Mouse (Mus musculus): Measurements from ENCODE around the gene 9430097D07Rik.
A peak's percentile ranks its signal among the peaks of the same experiment; 100 is the strongest.

Gene 9430097D07Rik

GRCm38 (mm10) chr2:32575586-32576160 lies at the start of gene 9430097D07Rik:
Gene 9430097D07Rik, minus strand, starts transcription at chr2:32575684.
- peak; percentile 83 for DNase-seq (ENCODE audit: low read depth, low spot score)

- DNase-seq (ENCODE audit: low read depth, low spot score), result no peak
Observed at GRCm38 (mm10) chr2:32624111-32624748, 48.7 kb upstream of the 9430097D07Rik start.

- no peak for DNase-seq (ENCODE audit: low read depth, low spot score)
Observed at GRCm38 (mm10) chr2:32621517-32621859, 46.0 kb upstream of the 9430097D07Rik start, which contains the start of gene Ak1. Gene Ak1, plus strand, starts transcription at chr2:32621758.

- no peak for DNase-seq (ENCODE audit: low read depth, low spot score)
Observed at GRCm38 (mm10) chr2:32620682-32621516, 45.4 kb upstream of the 9430097D07Rik start.

GRCm38 (mm10) chr2:32618051-32618450 lies 42.6 kb upstream of the 9430097D07Rik start:
- DNase-seq (ENCODE audit: low read depth, low spot score), result no peak

- peak; percentile 75 for DNase-seq (ENCODE audit: low read depth, low spot score)
Observed at GRCm38 (mm10) chr2:32617601-32618000, 42.1 kb upstream of the 9430097D07Rik start.

- DNase-seq (ENCODE audit: low read depth, low spot score), result no peak
Observed at GRCm38 (mm10) chr2:32617109-32617508, 41.6 kb upstream of the 9430097D07Rik start.

- peak; percentile 95 for DNase-seq (ENCODE audit: low read depth, low spot score)
Observed at GRCm38 (mm10) chr2:32612274-32612673, 36.8 kb upstream of the 9430097D07Rik start.

GRCm38 (mm10) chr2:32610610-32611229 lies 35.2 kb upstream of the 9430097D07Rik start:
- peak; percentile 83 for DNase-seq (ENCODE audit: low read depth, low spot score)

- DNase-seq (ENCODE audit: low read depth, low spot score), result peak; percentile 56
Observed at GRCm38 (mm10) chr2:32608778-32609435, 33.4 kb upstream of the 9430097D07Rik start.

- DNase-seq (ENCODE audit: low read depth, low spot score), result peak; percentile 79
Observed at GRCm38 (mm10) chr2:32608141-32608777, 32.8 kb upstream of the 9430097D07Rik start.

- DNase-seq (ENCODE audit: low read depth, low spot score), result peak; percentile 59
Observed at GRCm38 (mm10) chr2:32607262-32607947, 31.9 kb upstream of the 9430097D07Rik start.

- peak; percentile 94 for DNase-seq (ENCODE audit: low read depth, low spot score)
Observed at GRCm38 (mm10) chr2:32606161-32607142, 31.0 kb upstream of the 9430097D07Rik start.

GRCm38 (mm10) chr2:32604631-32605030 lies 29.1 kb upstream of the 9430097D07Rik start:
- no peak for DNase-seq (ENCODE audit: low read depth, low spot score)

- peak; percentile 93 for DNase-seq (ENCODE audit: low read depth, low spot score)
Observed at GRCm38 (mm10) chr2:32602600-32603054, 27.1 kb upstream of the 9430097D07Rik start.

GRCm38 (mm10) chr2:32601417-32602065 lies 26.1 kb upstream of the 9430097D07Rik start:
- DNase-seq (ENCODE audit: low read depth, low spot score), result peak; percentile 73

- DNase-seq (ENCODE audit: low read depth, low spot score), result no peak
Observed at GRCm38 (mm10) chr2:32599409-32599808, 23.9 kb upstream of the 9430097D07Rik start, which contains the start of gene St6galnac6. Gene St6galnac6, plus strand, starts transcription at chr2:32599709.

- DNase-seq (ENCODE audit: low read depth, low spot score), result no peak
Observed at GRCm38 (mm10) chr2:32598506-32598905, 23.0 kb upstream of the 9430097D07Rik start.
